In the genomic region with DNA sequence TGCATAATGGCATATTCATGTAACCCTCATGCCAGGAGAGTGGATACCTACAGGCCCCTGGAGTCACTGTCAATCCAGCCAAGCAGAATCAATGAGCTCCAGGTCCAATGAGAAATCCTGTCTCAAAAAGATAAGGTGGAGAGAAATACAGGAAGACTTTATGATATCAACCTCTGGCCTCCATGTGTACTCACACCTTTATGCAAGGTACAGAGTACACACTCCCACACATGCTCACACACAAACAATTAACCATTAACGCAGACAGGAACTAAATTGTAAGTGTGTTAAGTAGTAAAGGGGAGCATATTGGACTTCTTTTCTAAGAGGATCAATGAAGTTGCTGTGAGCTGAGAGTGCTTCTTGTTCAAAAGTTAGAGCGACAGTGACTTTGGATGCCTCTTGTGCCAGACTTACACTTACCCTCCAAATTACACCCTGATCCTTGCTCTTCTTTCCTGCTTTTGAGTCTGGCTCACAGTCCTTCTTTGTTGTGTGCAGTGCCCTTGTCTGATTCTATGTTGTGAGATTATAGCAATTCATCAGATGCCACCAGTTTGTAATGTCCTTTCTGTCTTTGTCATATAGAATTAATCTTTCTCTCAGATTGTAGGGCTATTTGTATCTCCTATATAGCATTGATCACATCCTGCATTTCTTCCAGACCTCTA, we compare ENCODE assay signal across 19 mouse cellular contexts.
"Had no signal": no experiment of that assay in that cellular context is flagged by ENCODE, and none has a peak within 500 bp of the region (broad histone marks: within the 10 kb centered on the region; RNA-seq: fewer than 3 reads in every experiment).

No protein-coding gene starts in this region.

- H3K36me3 ChIP-seq: midbrain, embryonic 10.5 days; midbrain, embryonic 12.5 days; neural tube, embryonic 13.5 days; neural tube, embryonic 15.5 days had no signal

- H3K27me3 ChIP-seq: midbrain, embryonic 12.5 days; neural tube, embryonic 13.5 days; neural tube, embryonic 15.5 days had no signal

- H3K9ac ChIP-seq: lung, embryonic 14.5 days; midbrain, embryonic 12.5 days; neural tube, embryonic 13.5 days; neural tube, embryonic 15.5 days had no signal

- H3K4me2 ChIP-seq: lung, embryonic 14.5 days; midbrain, embryonic 12.5 days; neural tube, embryonic 13.5 days; neural tube, embryonic 15.5 days had no signal

- DNase-seq: lung, adult 18-20 months; lung, embryonic 14.5 days; lung, postnatal 10 days; lung, postnatal 4 days; midbrain, embryonic 14.5 days; retina, postnatal 1 day; right cerebral cortex, adult 18-20 months; right cerebral cortex, postnatal 25 days; right cerebral cortex, postnatal 4 days; spleen, adult 18-20 months; thymus, adult 2 months; thymus, postnatal 25 days; thymus, postnatal 4 days had no signal

- H3K27ac ChIP-seq: midbrain, embryonic 10.5 days; midbrain, embryonic 12.5 days; neural tube, embryonic 13.5 days; neural tube, embryonic 15.5 days had no signal

- H3K4me1 ChIP-seq: midbrain, embryonic 10.5 days; midbrain, embryonic 12.5 days; neural tube, embryonic 13.5 days; neural tube, embryonic 15.5 days had no signal

- H3K9me3 ChIP-seq: midbrain, embryonic 10.5 days; midbrain, embryonic 12.5 days; neural tube, embryonic 13.5 days; neural tube, embryonic 15.5 days had no signal

- ATAC-seq: midbrain, embryonic 16.5 days had no signal

- H3K4me3 ChIP-seq: midbrain, embryonic 10.5 days; midbrain, embryonic 12.5 days; myocyte; neural tube, embryonic 13.5 days; neural tube, embryonic 15.5 days had no signal
